In genomic region chr5:124498221-124498876, GRCm38 (mm10) we compare ENCODE assay signal across 9 mouse cellular contexts. TPM values are rescaled to one million over a fixed set of nuclear protein-coding genes. Genes with fewer than 3 reads are reported as not detected.
DNase-seq lines count a peak whose midpoint lies in the region; ATAC-seq lines count a peak whose summit lies in the region.
"Had no signal": no experiment of that assay in that cellular context is flagged by ENCODE, and none has a peak within 500 bp of the region (broad histone marks: within the 10 kb centered on the region; RNA-seq: fewer than 3 reads in every experiment).

No protein-coding gene starts in this region.

- no peak overlapping the region for H3K4me2 ChIP-seq in embryonic facial prominence, embryonic 15.5 days (replicated peaks)

- H3K27ac ChIP-seq in embryonic facial prominence, embryonic 15.5 days (replicated peaks): 0 out of 2 replicates have a peak overlapping the region, but pooled peaks have one; percentile 24

- no peaks in the 10 kb centered on the region for H3K4me1 ChIP-seq in embryonic facial prominence, embryonic 15.5 days

- H3K4me3 ChIP-seq in embryonic facial prominence, embryonic 15.5 days (replicated peaks): no peak overlapping the region

- H3K36me3 ChIP-seq in embryonic facial prominence, embryonic 15.5 days: peaks cover 78% of the 10 kb centered on the region

- WGBS in embryonic facial prominence, embryonic 15.5 days: 68% methylated on average over 9 of the region's 9 CpGs

- no peaks in the 10 kb centered on the region for H3K9me3 ChIP-seq in embryonic facial prominence, embryonic 15.5 days (replicated peaks)
- H3K9me3 ChIP-seq: G1E had no signal

- no peak for ATAC-seq in embryonic facial prominence, embryonic 15.5 days (ENCODE audit: insufficient number of reproducible peaks, low FRiP score, low TSS enrichment, low read depth)

- no peak overlapping the region for H3K9ac ChIP-seq in embryonic facial prominence, embryonic 15.5 days

- DNase-seq in left cerebral cortex, postnatal 14 days (ENCODE audit: low spot score in 2 of 2): peak; percentile 34 to 72
- no peak for DNase-seq in left cerebral cortex, adult 9 months (ENCODE audit: low spot score in 2 of 2)
- DNase-seq in kidney, adult 9 months: peak; percentile 55
- peak; percentile 68 to 78 for DNase-seq in lung, postnatal 4 days
- DNase-seq in urinary bladder, adult 18-20 months (ENCODE audit: low spot score in 2 of 2): no peak
- no peak for DNase-seq in natural killer cell, adult 2 months (ENCODE audit: low spot score in 2 of 2)
- no peak for DNase-seq in yolk sac, embryonic 10.5 days (ENCODE audit: low spot score)

- H3K27me3 ChIP-seq in embryonic facial prominence, embryonic 15.5 days: no peaks in the 10 kb centered on the region

- intact Hi-C loops in left cerebral cortex, postnatal 14 days (cut with DNase I): no loop called here

RNA-seq across cellular contexts. Expression of gene Snrnp35, which starts 15.4 kb away (rescaled TPM):
- total RNA-seq in left cerebral cortex, postnatal 14 days (2021): 10 to 100 TPM; 20.9 to 24.2 TPM
- 26.3 and 26.5 TPM in 2 replicates for polyA plus RNA-seq in embryonic facial prominence, embryonic 15.5 days (2015; fragmentation: Nextera tagmentation; extraction: Ambion mirVana)

RNA-seq across cellular contexts. Expression of gene Rilpl2, which starts 20.2 kb away (rescaled TPM):
- 10 to 100 TPM; 24.7 to 25.8 TPM for total RNA-seq in left cerebral cortex, postnatal 14 days (2021)
- 38.0 and 40.2 TPM in 2 replicates for polyA plus RNA-seq in embryonic facial prominence, embryonic 15.5 days (2015; fragmentation: Nextera tagmentation; extraction: Ambion mirVana)

RNA-seq across cellular contexts. Expression of gene Rilpl1, which starts 32.8 kb away (rescaled TPM):
- total RNA-seq in left cerebral cortex, postnatal 14 days (2021): 10 to 100 TPM; 42.5 to 57.5 TPM
- 23.2 and 25.1 TPM in 2 replicates for polyA plus RNA-seq in embryonic facial prominence, embryonic 15.5 days (2015; fragmentation: Nextera tagmentation; extraction: Ambion mirVana)

RNA-seq across cellular contexts. Expression of gene Tmed2, which starts 42.1 kb away (rescaled TPM):
- 100 to 1,000 TPM; 103 to 104 TPM for total RNA-seq in left cerebral cortex, postnatal 14 days (2021)
- 566 and 571 TPM in 2 replicates for polyA plus RNA-seq in embryonic facial prominence, embryonic 15.5 days (2015; fragmentation: Nextera tagmentation; extraction: Ambion mirVana)

RNA-seq across cellular contexts. Expression of gene Ddx55, which starts 54.3 kb away (rescaled TPM):
- 10 to 100 TPM; 20.5 to 26.3 TPM for total RNA-seq in left cerebral cortex, postnatal 14 days (2021)
- 14.9 and 17.7 TPM in 2 replicates for polyA plus RNA-seq in embryonic facial prominence, embryonic 15.5 days (2015; fragmentation: Nextera tagmentation; extraction: Ambion mirVana)

Comparison
In these comparisons a context has a peak if more than half of its experiments do, and no peak if none do; other contexts are left out.
1. DNase-seq: peak in left cerebral cortex, postnatal 14 days (2 of 2), kidney, adult 9 months (single experiment) and lung, postnatal 4 days (2 of 2); none in left cerebral cortex, adult 9 months (0 of 2), urinary bladder, adult 18-20 months (0 of 2), natural killer cell, adult 2 months (0 of 2) and yolk sac, embryonic 10.5 days (single experiment).